Mouse (Mus musculus) kidney, postnatal 0 days (tissue): ENCODE data around the gene Spdye4c. TPM values are rescaled to one million over a fixed set of nuclear protein-coding genes. Genes with fewer than 3 reads are reported as not detected.

ENCODE experiments used
- ATAC-seq: fragments of 200-750 bp; cut with Nextera tagmentation; replicated peaks from 2 replicates; pipeline ENCODE4 v1.8.0; 2017; ENCODE audit warnings: low read depth, moderate number of reproducible peaks, moderate TSS enrichment, moderate library complexity; ENCODE audit not compliant: low FRiP score
- DNase-seq: peaks from one replicate; pipeline ENCODE4 v3.0.0-alpha.2; 2016; ENCODE audit warnings: low spot score
- H3K27ac ChIP-seq: fragments of 300-500 bp; sonication (generic); 2 replicates; pipeline ENCODE4 v1.5.1; 2014; ENCODE audit warnings: mild to moderate bottlenecking
- H3K27me3 ChIP-seq: fragments of 300-500 bp; sonication (generic); 2 replicates; pipeline ENCODE4 v1.6.1; 2014; ENCODE audit warnings: low read length, mixed read lengths; ENCODE audit not compliant: insufficient read depth
- H3K36me3 ChIP-seq: fragments of 300-500 bp; sonication (generic); 2 replicates; pipeline ENCODE4 v1.6.1; 2014; ENCODE audit warnings: low read length, mixed read lengths; ENCODE audit not compliant: insufficient read depth
- H3K4me1 ChIP-seq: fragments of 300-500 bp; sonication (generic); replicated peaks from 2 replicates; pipeline ENCODE4 v1.6.1; 2014; ENCODE audit warnings: antibody characterized with exemption, low read length, mixed read lengths; ENCODE audit not compliant: insufficient read depth
- H3K4me2 ChIP-seq: fragments of 300-500 bp; sonication (generic); 2 replicates; pipeline ENCODE4 v1.6.1; 2014; ENCODE audit warnings: mild to moderate bottlenecking, low read length, moderate library complexity, mixed read lengths
- H3K4me3 ChIP-seq: fragments of 300-500 bp; sonication (generic); replicated peaks from 2 replicates; pipeline ENCODE4 v1.5.1; 2014; ENCODE audit warnings: low read depth, low read length
- H3K9ac ChIP-seq: fragments of 300-500 bp; sonication (generic); 2 replicates; pipeline ENCODE4 v1.6.1; 2014; ENCODE audit warnings: low read depth, low read length
- H3K9me3 ChIP-seq: fragments of 300-500 bp; sonication (generic); replicated peaks from 2 replicates; pipeline ENCODE4 v1.6.1; 2016; ENCODE audit warnings: low read length, inconsistent platforms, mixed read lengths
- CTCF ChIP-seq: IDR thresholded peaks from 2 replicates; pipeline ENCODE4 v1.5.1; 2016; ENCODE audit warnings: antibody characterized with exemption, low read depth, mild to moderate bottlenecking, moderate library complexity
- WGBS: fragments of 180-500 bp; shearing (Covaris S2); extraction: QIAGEN DNeasy Blood & Tissue Kit; methylation state at CpG from one replicate; pipeline ENCODE4 v1.1.7; 2014; 5-methylcytosine and 5-hydroxymethylcytosine counted together
- polyA plus RNA-seq: library from polyadenylated mRNA; unstranded; fragments of >200 nt; fragmentation: Nextera tagmentation; extraction: Ambion mirVana; gene quantifications from 2 replicates; pipeline ENCODE4 v1.2.1, GENCODE M21; 2015

The Spdye4c gene
- polyA plus RNA-seq, 1 experiment from 2014 or later: not detected

GRCm38 (mm10) chr2:128615366-128615765 is 24.4 kb downstream of the Spdye4c start:
- Histone ChIP-seq H3K4me3 (no peak overlapping the region), H3K4me1 (no peaks in the 10 kb centered on the region), H3K4me2 (no peak overlapping the region), H3K36me3 (peaks cover 85% of the 10 kb centered on the region), H3K9me3 (no peaks in the 10 kb centered on the region), H3K27ac (no peak overlapping the region), H3K9ac (no peak overlapping the region), H3K27me3 (no peaks in the 10 kb centered on the region)
- ATAC-seq (no peak), DNase-seq (no peak)
- 95% methylated on average over 4 of the region's 4 CpGs for WGBS
- TF ChIP-seq CTCF: no peak

GRCm38 (mm10) chr2:128620578-128620977 is 29.6 kb downstream of the Spdye4c start:
- H3K36me3 ChIP-seq: peaks cover 76% of the 10 kb centered on the region
- H3K27me3 ChIP-seq: no peaks in the 10 kb centered on the region
- H3K9me3 ChIP-seq: no peaks in the 10 kb centered on the region
- H3K4me1 ChIP-seq: no peaks in the 10 kb centered on the region
- no peak for DNase-seq
- WGBS: 98% methylated on average over 1 of the region's 1 CpGs
- no peak overlapping the region for H3K27ac ChIP-seq
- no peak overlapping the region for H3K4me2 ChIP-seq
- TF ChIP-seq CTCF: no peak
- no peak overlapping the region for H3K4me3 ChIP-seq
- no peak for ATAC-seq
- H3K9ac ChIP-seq: no peak overlapping the region

Other genes with a start within 250 kb of the Spdye4c start
- gene Anapc1, start 96.2 kb downstream of the Spdye4c start, polyA plus RNA-seq: 27.4 and 31.1 TPM in 2 replicates
- 8.9 and 9.8 TPM in 2 replicates for gene Mertk, start 107.7 kb downstream of the Spdye4c start, polyA plus RNA-seq
- gene Tmem87b, start 226.9 kb downstream of the Spdye4c start, polyA plus RNA-seq: 33.0 and 33.1 TPM in 2 replicates